Mouse (Mus musculus) mouse trophoblast stem cell (cell line): ENCODE results near the gene Spef1.

Source experiments
- in situ Hi-C, 2 experiments: fragments of 300-500 bp; cut with MseI, MboI; formaldehyde crosslinking; loops; 2 replicates in 1 of 2; 3 replicates in 1 of 2; pipeline ENCODE4 v1.15.1; 2025

Gene Spef1

DNA sequence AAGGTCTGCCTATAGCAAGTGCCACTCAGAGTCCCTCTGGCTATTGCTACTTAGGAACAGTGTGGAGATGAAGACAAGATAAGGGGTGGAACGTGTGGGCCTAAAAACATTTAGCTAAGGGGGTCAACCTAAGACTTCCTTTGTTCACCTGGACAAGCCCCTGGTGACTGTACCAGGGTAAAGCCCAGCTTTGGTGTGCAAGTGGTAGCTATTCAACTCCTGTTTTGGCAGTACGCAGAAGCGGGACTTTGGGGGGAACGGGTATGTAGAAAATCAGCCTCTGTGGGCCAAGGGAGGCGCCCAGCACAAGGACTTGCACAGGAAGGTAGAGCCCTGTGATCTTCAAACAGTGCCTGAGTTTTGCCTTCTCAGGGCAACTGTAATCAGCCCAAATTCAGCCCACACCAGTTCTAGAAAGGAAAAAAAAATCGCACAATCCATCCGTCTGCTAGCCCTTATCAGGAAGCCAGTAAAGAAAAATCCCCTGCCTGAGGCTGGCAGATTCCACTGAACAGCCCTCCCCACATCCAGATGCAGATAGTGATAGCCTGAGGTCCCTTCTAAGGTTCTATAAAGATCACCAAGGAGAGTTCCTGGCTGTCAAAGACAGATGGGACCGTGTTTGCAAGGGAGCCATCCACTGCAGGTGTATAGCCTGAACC lies 18.6 kb upstream of the Spef1 start:
- in situ Hi-C loops, result no loop called here

DNA sequence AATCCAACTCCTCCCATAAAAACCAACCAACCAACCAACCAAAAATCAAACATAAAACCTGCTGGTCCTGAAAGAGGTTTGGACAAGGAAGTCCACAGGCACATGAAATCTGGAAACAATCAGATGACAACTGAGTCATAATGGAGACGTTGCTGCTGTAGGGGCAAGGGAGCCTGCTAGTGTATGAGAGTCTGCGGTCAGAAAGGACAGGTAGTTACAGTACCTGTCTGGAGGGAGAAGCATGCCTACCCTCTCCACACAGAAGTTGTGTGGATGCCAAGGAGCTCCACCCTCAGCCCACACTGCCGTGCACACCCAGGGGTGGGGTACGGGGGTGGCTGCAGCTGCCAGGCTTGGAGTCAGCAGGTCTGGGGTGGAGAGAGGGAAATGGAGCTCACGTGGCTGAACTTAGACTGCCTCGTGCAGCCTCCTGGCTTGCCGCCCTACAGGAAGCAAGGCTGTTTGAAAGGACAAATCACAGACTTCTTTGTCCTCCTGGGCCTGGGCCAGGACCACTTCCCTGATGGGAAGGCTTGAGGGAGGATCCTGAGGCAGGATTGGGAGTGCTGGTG lies 17.4 kb upstream of the Spef1 start:
- in situ Hi-C loops, result no loop called here

DNA sequence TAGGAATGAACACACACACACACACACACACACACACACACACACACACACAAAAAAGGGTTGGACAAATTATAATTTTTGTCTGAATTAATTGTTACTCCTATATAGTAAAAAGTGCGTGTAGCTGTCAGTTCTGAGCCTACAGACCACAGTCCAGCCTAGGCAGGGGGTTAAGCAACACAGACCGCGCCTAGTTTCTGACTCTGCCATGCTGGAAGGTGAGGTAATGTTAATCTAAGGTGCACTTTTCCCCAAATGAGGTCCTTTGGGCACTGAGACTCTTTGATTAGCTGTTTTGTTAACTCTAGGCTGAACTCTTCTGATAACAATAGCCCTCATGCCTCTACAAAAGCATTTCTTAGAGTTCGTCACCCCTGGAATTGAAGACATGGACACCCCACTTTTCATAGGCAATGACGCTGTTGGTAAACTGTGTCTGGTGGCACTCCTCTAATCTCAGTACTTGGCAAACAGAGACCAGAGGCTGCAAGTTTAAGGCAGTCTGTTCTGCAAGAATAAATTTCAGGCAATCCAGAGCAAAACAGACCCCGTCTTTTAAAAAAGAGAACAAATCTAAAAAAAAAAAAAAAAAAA lies 16.8 kb upstream of the Spef1 start:
- in situ Hi-C loops, result no loop called here

DNA sequence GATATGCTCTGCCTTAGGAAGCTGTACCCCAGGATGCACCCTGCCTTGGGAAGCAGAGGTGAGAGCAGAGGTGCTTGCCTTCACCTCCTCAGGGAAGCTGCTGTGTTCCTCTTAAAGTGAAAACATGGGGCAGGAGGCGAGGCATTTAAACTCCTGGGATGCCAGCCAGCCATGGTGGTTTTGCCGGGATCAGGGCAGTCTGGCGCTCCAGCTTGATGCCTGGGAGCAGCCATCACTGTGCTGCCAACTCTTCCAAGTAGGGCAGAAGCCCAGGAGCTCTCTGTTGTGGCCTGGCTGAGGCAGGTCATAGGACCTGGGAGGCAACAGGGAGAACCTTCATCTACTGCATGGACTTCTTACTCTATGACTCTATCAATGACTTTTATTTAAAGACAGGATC lies 14.2 kb upstream of the Spef1 start:
- in situ Hi-C loops, result no loop called here

DNA sequence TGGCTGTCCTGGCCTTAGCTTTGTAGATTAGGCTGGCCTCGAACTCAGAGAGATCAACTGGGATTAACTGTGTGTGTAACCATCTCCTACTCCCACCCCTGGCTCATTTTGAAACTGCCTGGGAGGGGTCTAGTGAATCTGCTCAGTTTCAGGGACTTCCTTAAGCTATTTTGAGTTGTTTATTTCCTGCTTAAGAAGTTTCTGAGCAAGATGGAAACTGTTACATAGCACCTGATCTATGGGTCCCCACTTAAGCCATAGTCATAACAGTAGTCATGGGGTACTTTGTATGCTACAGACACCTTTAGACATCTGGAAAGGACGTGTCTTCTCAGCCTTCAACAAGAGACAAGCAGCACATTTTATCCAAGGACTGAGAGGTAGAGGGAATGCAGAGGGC lies 13.6 kb upstream of the Spef1 start:
- in situ Hi-C loops, result no loop called here

DNA sequence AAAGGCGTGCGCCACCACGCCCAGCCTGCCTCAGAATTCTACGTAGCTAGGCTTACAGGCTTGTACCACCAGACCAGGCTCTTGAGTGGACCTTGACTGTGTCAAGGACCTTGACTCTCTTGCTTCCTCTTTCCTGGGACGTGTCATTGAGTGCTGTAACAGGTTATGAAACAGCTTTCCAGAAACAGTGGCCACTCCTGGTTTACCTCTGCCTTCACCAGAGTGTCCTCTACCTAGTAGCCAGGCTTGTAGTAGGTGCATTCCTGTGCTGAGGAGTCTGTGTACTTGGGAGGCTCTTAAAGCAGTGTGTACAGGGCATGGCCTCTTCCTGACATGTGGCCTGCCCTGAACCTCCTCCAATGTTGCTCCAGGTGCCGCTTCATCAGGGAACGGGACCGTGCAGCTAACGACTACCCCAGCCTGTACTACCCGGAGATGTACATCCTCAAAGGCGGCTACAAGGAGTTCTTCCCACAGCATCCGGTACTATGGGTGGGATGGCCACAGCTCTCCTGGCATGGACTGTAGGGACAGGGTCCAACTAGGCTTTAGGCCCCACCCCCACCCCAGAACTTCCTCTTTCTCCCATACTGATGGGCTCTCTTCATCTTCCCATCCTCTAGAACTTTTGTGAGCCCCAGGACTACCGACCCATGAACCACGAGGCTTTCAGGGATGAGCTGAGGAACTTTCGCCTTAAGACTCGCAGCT lies 9.7 kb upstream of the Spef1 start:
- in situ Hi-C loops, result no loop called here

DNA sequence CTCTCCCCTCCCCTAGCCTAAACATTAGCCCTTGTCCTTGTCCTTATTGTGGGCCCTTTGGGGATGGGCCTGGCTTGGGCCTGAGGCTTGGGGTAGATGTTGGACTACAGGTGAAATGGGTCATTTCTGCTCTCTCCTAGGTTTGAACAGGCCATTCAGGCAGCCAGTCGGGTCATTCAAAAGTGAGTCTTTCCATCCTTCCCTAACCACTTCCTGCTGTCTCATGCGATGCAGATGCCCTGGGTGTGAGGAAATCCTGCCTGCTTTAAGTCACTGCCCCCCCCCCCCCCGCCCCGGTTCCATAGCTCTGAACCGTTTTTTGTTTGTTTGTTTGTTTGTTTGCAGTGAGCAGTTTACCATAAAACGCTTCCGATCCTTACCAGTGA lies 3.9 kb upstream of the Spef1 start:
- in situ Hi-C loops, result no loop called here

DNA sequence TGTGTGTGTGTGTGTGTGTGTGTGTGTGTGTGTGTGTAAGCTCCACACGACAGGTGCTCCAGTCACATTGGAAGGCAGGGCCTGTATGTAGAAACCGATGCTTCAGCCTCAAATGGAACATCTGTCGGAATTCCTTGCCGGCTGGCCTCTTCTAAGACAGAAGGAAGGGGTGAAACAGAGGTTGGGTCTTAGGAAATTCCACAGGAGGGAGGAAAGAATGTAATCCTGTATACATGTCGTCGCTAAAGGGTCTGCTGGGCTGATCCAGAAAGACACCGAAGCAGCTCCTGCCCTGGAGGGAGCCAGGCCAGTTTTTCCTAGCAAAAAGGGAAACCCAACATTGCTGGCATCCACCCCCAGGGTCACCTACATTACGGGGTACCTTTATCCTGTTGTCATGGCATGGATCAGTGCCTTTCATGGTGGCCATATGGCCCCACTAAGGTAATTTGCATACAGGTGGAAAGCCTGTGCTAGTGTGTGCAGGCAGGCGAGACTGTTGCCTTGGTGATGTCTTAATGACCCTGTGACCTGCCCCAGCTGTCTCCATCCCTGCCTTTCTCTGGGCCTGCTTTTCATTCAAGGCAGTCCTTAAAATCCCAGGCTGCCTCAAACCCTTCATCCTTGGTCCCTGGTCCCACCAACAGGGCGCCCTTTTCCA lies 3.4 kb upstream of the Spef1 start:
- in situ Hi-C loops, result no loop called here

DNA sequence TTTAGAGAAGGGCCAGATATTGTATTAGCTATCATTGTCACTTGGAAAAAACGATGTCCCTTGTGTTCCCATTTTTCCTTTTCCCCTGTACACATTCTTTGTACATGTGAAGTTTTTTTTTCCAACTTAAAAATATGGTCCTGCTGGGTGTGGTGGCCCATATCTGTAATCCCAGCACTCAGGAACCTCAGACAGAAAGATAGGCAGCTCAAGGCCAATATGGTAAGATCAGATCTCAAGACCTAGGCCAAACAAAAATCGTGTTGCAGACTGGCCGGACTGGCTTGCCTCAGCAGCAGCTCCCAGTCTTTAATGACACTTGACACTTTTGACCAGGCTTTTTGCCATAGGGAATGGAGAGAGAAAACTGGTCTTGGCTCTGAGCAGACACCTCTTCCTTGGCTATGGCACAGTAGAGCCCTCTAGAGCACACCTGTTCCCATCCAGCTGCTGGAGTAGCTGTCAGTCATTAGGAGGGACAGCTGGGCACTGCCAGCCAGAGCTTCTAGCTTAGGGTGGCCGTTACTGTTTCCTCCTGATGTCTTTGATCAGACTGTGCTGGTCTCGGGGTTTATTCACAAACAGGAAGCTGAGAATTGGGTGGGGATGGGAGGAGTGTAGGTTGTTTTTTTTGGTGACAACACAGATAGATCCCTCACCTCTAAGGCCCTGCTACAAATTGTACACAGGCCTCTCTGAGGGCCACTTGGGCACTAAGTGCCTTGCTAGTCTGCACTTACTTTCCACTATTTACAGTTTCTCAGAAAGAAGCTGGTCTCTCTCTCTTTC lies 2.6 kb upstream of the Spef1 start:
- in situ Hi-C loops, result no loop called here

DNA sequence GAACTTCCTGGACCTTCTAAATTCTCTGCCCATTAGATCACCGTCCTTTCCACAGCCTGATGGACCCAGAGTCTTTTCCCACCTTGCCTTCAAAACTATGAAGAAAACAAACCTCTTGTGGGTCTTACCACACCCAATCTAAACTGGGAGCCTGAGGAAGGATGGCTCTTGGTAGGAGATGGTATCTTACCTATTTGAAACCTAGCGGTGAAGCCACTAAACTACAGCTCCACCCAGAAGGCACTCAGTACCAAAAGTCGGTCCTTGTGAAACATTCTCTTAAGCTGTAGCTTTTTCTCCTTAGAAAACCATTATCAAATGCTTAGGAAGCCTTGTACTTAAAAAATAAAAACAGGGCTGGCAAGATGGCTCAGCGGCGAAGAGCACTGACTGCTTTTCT lies 1.2 kb upstream of the Spef1 start:
- in situ Hi-C loops, result no loop called here

DNA sequence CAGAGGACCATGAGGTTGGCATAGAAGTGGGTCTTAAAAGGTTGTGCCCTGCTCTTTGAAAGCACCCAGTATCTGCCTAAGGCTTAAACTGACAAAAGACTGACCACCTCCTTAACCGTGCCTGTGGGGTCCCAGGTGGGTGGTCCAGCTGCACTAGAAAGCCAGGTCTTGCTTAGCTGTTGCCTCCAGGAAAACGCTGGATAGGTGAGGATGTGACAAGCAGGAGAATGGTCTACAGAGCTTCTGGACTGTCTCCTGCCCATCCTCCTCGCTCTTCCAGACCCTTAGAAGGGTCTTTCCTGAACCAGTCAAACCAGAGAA lies 480 bp upstream of the Spef1 start:
- in situ Hi-C loops, result no loop called here

DNA sequence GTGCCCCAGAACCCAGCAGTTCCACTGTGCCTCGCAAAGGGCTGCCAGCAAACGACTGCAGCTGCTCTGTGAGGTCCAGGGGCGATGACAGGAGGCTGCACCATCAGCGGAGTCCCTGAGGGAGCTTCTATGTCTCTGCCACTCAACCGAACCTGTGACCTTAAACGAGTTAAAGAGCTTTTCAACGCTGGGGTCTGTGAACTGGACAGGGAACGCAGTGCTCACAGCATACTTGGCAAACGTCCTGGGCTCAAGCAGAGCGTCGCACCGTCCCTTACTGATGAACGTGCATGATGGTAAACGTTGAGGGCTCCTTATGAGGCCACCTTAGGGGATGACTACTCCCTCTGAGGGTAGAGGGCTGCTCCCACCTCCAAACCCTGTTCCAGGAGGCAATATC lies 739 bp downstream of the Spef1 start:
- in situ Hi-C loops, result no loop called here

DNA sequence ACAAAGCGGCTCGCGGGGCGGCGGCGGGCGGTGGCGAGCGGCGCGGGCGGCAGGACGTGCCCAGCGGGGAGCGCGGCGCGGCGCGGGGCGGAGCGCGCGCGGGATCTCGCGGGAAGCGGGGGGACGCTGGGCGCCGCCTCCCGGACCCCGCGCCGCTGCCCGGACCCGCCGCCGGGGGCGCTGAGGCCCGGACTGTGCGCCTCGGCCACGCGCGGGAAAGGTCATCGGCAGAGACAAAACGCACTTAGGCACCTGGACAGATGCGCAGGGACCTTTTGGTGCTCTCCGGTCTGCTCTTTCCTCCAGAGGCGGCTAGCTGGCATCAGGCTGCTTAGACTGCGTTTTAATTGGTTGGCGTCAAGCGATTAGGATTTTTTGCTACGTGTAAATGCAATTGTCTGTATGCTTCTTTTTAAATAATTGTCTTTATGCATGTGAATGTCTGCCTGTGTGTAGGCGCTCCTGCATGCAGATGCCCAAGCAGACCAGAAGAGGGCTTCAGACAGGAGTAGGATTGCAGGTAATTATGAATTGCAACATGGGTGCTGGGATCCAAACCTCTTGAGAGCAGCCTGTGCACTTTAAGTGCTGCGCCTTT lies 7.0 kb downstream of the Spef1 start, which contains the start of gene Cenpb:
Gene Cenpb, minus strand, starts transcription at position 78 of the 598 bp plus-strand sequence.
- in situ Hi-C loops, result no loop called here

DNA sequence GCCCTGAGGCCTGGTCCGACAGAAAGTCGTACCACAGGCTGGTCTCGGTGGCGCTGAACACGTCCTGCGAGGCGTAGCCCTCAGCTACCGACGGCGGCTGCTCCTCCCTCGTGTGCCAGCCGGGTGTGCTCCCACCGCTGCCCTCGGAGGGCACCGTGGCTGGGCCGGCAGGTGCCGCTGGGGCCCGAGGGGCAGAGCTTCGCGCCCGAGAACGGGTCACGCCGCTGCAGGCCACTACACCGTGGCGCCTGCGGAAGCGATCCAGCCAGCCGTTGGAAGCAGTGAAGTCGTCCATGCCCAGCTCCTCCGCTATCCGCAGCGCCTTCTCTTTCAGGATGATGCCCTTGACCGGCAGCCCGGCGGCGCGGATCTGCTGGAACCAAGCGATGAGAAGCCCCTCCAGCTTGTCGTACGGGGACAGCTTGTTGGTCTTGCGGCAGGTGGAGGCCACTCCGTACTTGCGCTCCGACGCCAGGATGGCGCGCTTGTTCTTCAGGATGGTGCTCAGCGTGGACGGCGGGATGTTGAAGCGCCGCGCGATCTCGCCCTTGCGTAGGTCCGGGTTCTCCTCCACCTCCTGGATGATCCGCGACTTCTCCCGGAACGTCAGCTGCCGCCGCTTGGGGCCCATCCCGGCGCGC lies 7.7 kb downstream of the Spef1 start:
- in situ Hi-C loops, result no loop called here

DNA sequence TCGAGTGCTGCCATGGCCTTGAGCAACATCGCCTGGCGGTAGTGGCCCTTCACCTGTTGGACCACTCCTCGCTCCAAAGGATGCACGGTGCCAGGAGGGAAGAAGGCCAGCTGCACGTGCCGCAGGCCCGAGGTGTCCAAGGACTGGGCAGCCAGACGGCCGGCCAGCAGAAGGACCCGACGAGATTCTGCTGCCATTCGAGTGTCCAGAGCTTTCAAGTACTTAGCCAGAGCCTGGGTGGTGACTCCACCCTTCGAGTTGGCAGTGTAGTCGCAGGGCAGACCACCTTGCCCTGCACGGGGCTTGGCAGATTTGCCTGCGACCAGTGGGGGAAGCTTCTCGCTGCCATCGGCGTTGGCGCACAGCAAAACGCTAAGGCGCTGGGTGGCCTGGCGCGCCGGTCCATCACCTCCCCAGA lies 8.2 kb downstream of the Spef1 start:
- in situ Hi-C loops, result no loop called here

DNA sequence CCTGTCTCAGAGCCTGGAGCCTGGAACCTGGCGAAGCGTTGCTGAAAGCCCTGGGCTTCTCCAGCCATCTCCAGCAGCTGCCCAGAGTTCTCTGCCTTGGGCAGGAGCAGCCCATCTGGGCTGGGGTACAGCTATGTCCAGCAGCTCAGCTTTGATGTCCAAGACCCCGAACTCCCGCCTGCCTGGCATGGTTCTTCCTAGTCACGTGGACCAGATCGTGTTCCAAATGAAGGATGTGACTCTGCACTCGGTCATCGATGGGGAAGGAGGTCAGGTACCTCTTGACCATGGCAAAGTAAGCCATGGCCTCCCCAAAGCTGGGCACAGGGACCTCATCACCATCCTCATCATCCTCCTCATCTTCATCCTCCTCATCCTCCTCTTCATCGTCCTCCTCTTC lies 9.2 kb downstream of the Spef1 start:
- in situ Hi-C loops, result no loop called here

DNA sequence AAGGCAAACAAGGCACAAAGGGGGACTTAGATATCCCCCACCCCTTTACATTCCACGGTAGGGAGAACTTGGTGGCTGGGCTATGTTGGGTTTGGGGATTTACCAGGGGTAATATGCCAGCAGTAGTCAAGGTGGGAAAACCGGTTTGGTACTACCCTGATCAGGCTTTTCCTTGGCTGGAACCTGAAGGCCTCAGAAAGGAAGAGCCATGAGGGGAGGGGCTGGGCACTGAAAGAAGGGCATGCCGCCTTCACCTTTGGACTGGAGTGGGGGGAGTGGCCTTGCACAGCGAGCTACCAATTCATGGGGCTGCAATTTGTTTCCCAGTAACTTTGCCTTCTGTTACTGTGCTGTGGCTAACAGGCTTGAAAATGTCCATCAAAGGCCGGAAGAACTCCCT lies 10.6 kb downstream of the Spef1 start:
- in situ Hi-C loops, result no loop called here

DNA sequence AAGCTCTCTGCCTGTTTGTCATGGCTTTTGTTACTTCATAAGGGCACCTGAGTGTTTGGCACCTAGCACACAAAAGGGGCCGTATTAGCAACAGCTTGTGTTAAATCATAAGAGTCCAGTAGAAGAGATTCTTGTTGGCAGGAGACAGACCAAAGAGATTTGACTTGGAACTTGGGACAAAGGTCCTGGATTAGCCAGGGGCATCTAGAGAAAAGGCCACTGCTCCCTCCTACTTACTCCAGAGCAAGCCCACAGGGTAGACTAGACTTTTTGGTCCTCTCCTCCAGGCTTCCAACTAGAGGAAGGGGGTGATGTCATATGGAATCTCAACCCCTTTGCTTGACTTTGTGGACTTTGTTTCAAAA lies 11.2 kb downstream of the Spef1 start:
- in situ Hi-C loops, result no loop called here

DNA sequence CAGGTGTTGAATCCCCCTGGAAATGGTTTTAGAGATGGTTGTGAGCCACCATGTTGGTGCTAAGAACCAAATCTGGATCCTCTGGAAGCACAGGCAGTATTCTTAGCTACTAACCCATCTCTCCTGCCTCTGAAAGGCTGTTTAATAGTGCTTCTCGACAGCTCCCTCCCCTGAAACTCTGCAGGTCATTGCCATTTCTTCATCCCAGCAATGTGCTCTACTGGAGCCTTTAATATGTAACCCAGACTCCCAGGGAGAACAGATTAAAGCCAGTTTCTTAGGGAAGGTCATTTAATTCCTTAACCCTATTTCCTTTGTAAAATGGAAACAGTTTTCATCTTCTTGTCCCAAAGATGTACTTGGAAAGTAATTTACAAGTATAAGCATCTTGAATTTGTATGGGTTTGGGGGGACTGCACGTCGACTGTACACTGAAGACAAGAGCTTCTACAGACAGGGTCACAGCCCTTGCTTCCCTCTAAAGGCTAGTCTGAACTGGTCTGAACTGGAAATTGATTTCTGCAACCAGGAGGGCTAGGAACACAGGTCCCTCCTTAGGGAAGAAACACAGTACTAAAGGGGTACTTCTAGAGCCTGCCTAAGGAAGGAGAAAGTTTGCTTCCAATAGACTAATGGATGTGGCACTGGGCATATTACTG lies 11.7 kb downstream of the Spef1 start:
- in situ Hi-C loops, result no loop called here

DNA sequence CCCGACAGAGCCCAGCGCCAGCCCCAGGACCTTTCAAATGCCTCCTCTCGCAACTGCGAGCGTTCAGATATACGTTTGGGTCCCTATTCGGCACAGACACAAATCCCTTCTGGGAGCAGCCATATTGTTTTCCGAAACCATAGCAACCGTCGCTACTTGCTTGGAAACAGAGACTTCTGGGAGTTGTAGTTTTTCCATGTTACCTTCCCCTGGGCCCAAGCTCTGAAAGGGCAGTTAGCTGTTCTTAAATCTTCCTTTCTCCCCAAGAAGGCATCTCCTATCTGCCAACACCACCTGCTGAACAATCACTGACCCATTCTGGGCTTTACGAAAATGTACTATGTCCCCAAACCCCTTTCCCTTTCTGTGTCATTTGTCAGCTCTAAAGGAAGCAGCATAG lies 12.4 kb downstream of the Spef1 start:
- in situ Hi-C loops, result no loop called here
